Mouse (Mus musculus) layer of hippocampus, adult 9-10 months (tissue): ENCODE data around the gene Podxl2.

ENCODE experiments used
- DNase-seq: peaks from one replicate; pipeline ENCODE4 v3.0.0; 2022; ENCODE audit warnings: low spot score

Podxl2 gene

GRCm38 (mm10) chr6:88886417-88886967 is 11.6 kb upstream of the Podxl2 start:
- no peak for DNase-seq

GRCm38 (mm10) chr6:88885644-88886416 is 11.0 kb upstream of the Podxl2 start:
- no peak for DNase-seq

- DNase-seq: no peak
These were observed 9.8 kb upstream of the Podxl2 start for GRCm38 (mm10) chr6:88884690-88885089.

- DNase-seq: no peak
These were observed 9.4 kb upstream of the Podxl2 start for GRCm38 (mm10) chr6:88884195-88884594.

GRCm38 (mm10) chr6:88881334-88881733 is 6.5 kb upstream of the Podxl2 start:
- DNase-seq: no peak

- DNase-seq: no peak
These were observed 4.6 kb upstream of the Podxl2 start for GRCm38 (mm10) chr6:88879471-88879870.

GRCm38 (mm10) chr6:88873965-88874867 is 628 bp downstream of the Podxl2 start:
- DNase-seq: no peak

- no peak for DNase-seq
These were observed 2.0 kb downstream of the Podxl2 start for GRCm38 (mm10) chr6:88872811-88873210.

GRCm38 (mm10) chr6:88871546-88871945 is 3.3 kb downstream of the Podxl2 start:
- DNase-seq: no peak

GRCm38 (mm10) chr6:88870594-88870993 is 4.2 kb downstream of the Podxl2 start:
- DNase-seq: no peak

GRCm38 (mm10) chr6:88869459-88869858 is 5.4 kb downstream of the Podxl2 start:
- no peak for DNase-seq

GRCm38 (mm10) chr6:88865704-88866103 is 9.1 kb downstream of the Podxl2 start:
- DNase-seq: no peak

- no peak for DNase-seq
These were observed 13.9 kb downstream of the Podxl2 start for GRCm38 (mm10) chr6:88860914-88861313.

- no peak for DNase-seq
These were observed 16.5 kb downstream of the Podxl2 start for GRCm38 (mm10) chr6:88858341-88858740.

GRCm38 (mm10) chr6:88857830-88858229 is 17.0 kb downstream of the Podxl2 start:
- DNase-seq: no peak

- DNase-seq: no peak
These were observed 17.6 kb downstream of the Podxl2 start for GRCm38 (mm10) chr6:88857249-88857648.

GRCm38 (mm10) chr6:88855636-88856035 is 19.2 kb downstream of the Podxl2 start:
- DNase-seq: no peak

GRCm38 (mm10) chr6:88854509-88854908 is 20.3 kb downstream of the Podxl2 start:
- DNase-seq: no peak

- no peak for DNase-seq
These were observed 24.8 kb downstream of the Podxl2 start for GRCm38 (mm10) chr6:88850034-88850433.

- no peak for DNase-seq
These were observed 25.6 kb downstream of the Podxl2 start for GRCm38 (mm10) chr6:88849270-88849669.

GRCm38 (mm10) chr6:88847571-88847970 is 27.3 kb downstream of the Podxl2 start:
- no peak for DNase-seq

GRCm38 (mm10) chr6:88844901-88845565 is 29.8 kb downstream of the Podxl2 start:
- DNase-seq: no peak
